Mouse (Mus musculus) ES-E14 (cell line): Measurements from ENCODE around the gene Stfa3.

Source experiments
- CHD2 ChIP-seq: IDR thresholded peaks from 2 replicates; pipeline ENCODE4 v1.6.1; 2014; ENCODE audit warnings: mild to moderate bottlenecking, low read depth, low read length, inconsistent platforms
- MAFK ChIP-seq: IDR thresholded peaks from 2 replicates; pipeline ENCODE4 v1.6.1; 2014; ENCODE audit warnings: mild to moderate bottlenecking, low read depth, low read length, inconsistent platforms; ENCODE audit not compliant: insufficient read depth
- ZNF384 ChIP-seq: IDR thresholded peaks from 2 replicates; pipeline ENCODE4 v1.6.1; 2012; ENCODE audit warnings: low read depth, low read length, inconsistent platforms

DNA sequence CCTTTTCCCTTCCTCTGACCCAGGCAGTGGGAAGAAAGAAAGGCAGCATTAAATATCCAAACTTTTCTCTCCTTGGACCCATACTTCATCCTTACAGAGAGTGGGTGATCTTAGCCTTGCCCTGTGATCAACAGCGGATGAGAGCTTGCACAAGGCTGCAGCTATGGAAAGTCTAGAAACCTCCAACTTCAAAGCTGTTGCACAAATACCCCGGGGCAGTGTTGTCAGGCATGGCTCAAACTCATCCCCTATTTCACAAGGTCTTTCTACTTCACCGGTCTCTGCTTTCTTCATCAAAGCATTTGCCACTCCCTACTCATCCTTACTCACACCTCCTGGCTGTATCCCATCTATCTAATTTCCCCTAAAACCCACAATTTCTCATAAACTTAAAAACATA lies 10.2 kb upstream of the Stfa3 start:
- TF ChIP-seq MAFK = no peak
- TF ChIP-seq CHD2 = no peak
- TF ChIP-seq ZNF384 = no peak
